Mouse (Mus musculus) kidney, adult 2 months (tissue): ENCODE data around the gene Cfap161.

Source experiments
- CTCF ChIP-seq: fragments of 200-500 bp; conservative IDR thresholded peaks from 2 replicates; pipeline ENCODE4 v1.5.1; 2011; ENCODE audit warnings: low read depth, mild to moderate bottlenecking, control low read depth, low read length, moderate library complexity, mixed read lengths; ENCODE audit not compliant: insufficient read depth, insufficient read length
- POLR2A ChIP-seq: fragments of 200-500 bp; IDR thresholded peaks from one replicate; pipeline ENCODE4 v1.6.1; 2011; ENCODE audit warnings: low read depth, low read length, control low read depth

DNA sequence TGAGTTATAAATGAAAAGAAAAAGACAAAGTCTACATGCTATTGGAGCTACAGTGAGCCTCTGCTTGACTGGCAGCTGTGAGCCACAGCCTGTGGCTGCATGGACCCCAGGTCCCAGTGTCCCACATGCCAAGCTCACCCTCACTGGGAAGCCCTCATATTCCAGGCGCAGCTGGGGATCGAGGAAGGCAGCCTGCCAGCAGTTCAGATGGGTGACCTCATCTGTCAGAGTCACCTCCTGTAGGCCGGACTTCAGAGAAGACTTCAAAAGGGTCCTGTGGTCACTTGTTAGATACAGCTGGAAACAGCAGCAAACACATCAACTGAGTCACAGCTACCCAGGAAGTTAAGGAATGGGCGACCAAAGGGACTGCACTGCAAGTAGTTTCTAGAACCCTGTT is 14.7 kb downstream of the Cfap161 start:
- TF ChIP-seq POLR2A: no peak
- no peak for TF ChIP-seq CTCF
